Mouse (Mus musculus): ENCODE measurements around the gene Amfr. TPM values are rescaled to one million over a fixed set of nuclear protein-coding genes. Genes with fewer than 3 reads are reported as not detected.
A peak's percentile ranks its signal among the peaks of the same experiment; 100 is the strongest.

The Amfr gene
- polyA plus RNA-seq, 1 experiment from 2014 or later, result 78.3 TPM

GRCm38 (mm10) chr8:94013026-94013612 is 477 bp upstream of the Amfr start:
- H3K4me1 ChIP-seq, result peaks cover 29% of the 10 kb centered on the region

GRCm38 (mm10) chr8:94011076-94012012 is 1.3 kb downstream of the Amfr start:
- Histone ChIP-seq H3K9ac (peak overlapping the region; percentile 99), H3K4me3 (peak overlapping the region; percentile 97), H3K27me3 (replicated peaks) (no peaks in the 10 kb centered on the region), H3K36me3 (no peaks in the 10 kb centered on the region), H3K4me2 (replicated peaks) (peak overlapping the region; percentile 84), H3K4me1 (peaks cover 29% of the 10 kb centered on the region), H3K9me3 (no peaks in the 10 kb centered on the region), H3K27ac (peak overlapping the region; percentile 91)
- 4% methylated on average over 48 of the region's 48 CpGs for WGBS
- no peak for ATAC-seq (ENCODE audit: low FRiP score, low read depth)

More at GRCm38 (mm10) chr8:94013026-94013612, 477 bp upstream of the Amfr start:
- H3K27ac ChIP-seq, result peak overlapping the region; percentile 91
- peak overlapping the region; percentile 99 for H3K9ac ChIP-seq
- no peaks in the 10 kb centered on the region for H3K27me3 ChIP-seq (replicated peaks)
- 46% methylated on average over 7 of the region's 7 CpGs for WGBS
- peak overlapping the region; percentile 84 for H3K4me2 ChIP-seq (replicated peaks)
- ATAC-seq (ENCODE audit: low FRiP score, low read depth), result no peak
- H3K9me3 ChIP-seq, result no peaks in the 10 kb centered on the region
- no peaks in the 10 kb centered on the region for H3K36me3 ChIP-seq
- peak overlapping the region; percentile 97 for H3K4me3 ChIP-seq

- H3K36me3 ChIP-seq, result no peaks in the 10 kb centered on the region
- ATAC-seq (ENCODE audit: low FRiP score, low read depth), result no peak
- H3K4me3 ChIP-seq, result no peak overlapping the region
- WGBS, result 51% methylated on average over 2 of the region's 2 CpGs
- H3K27ac ChIP-seq, result no peak overlapping the region
- peak overlapping the region; percentile 84 for H3K4me2 ChIP-seq (replicated peaks)
- H3K27me3 ChIP-seq (replicated peaks), result no peaks in the 10 kb centered on the region
- H3K4me1 ChIP-seq, result peaks cover 29% of the 10 kb centered on the region
- no peak overlapping the region for H3K9ac ChIP-seq
- H3K9me3 ChIP-seq, result no peaks in the 10 kb centered on the region
Measured at GRCm38 (mm10) chr8:94010101-94010705, 2.4 kb downstream of the Amfr start.

- Histone ChIP-seq H3K36me3 (peaks cover under 1% of the 10 kb centered on the region; the same call in 1 of the 2 replicates), H3K4me2 (replicated peaks) (0 out of 2 replicates have a peak overlapping the region, but pooled peaks have one; percentile 0), H3K4me3 (no peak overlapping the region), H3K27me3 (replicated peaks) (no peaks in the 10 kb centered on the region), H3K4me1 (peaks cover 29% of the 10 kb centered on the region), H3K9me3 (no peaks in the 10 kb centered on the region), H3K27ac (no peak overlapping the region), H3K9ac (no peak overlapping the region)
- WGBS, result 67% methylated on average over 15 of the region's 15 CpGs
- no peak for ATAC-seq (ENCODE audit: low FRiP score, low read depth)
Measured at GRCm38 (mm10) chr8:94009243-94009845, 3.3 kb downstream of the Amfr start.

- H3K27me3 ChIP-seq (replicated peaks), result no peaks in the 10 kb centered on the region
- H3K27ac ChIP-seq, result no peak overlapping the region
- 91% methylated on average over 9 of the region's 9 CpGs for WGBS
- H3K9me3 ChIP-seq, result no peaks in the 10 kb centered on the region
- H3K36me3 ChIP-seq, result peaks cover 21% of the 10 kb centered on the region
- H3K9ac ChIP-seq, result no peak overlapping the region
- H3K4me2 ChIP-seq (replicated peaks), result no peak overlapping the region
- 0 out of 2 replicates have a peak, but pooled peaks cover 5% of the 10 kb centered on the region for H3K4me1 ChIP-seq
- H3K4me3 ChIP-seq, result no peak overlapping the region
- no peak for ATAC-seq (ENCODE audit: low FRiP score, low read depth)
Measured at GRCm38 (mm10) chr8:94004139-94004538, 8.5 kb downstream of the Amfr start.

GRCm38 (mm10) chr8:93998961-93999360 is 13.7 kb downstream of the Amfr start:
- Histone ChIP-seq H3K4me3 (no peak overlapping the region), H3K4me1 (no peaks in the 10 kb centered on the region), H3K4me2 (replicated peaks) (no peak overlapping the region), H3K9ac (no peak overlapping the region), H3K27ac (no peak overlapping the region), H3K36me3 (peaks cover 42% of the 10 kb centered on the region), H3K9me3 (no peaks in the 10 kb centered on the region), H3K27me3 (replicated peaks) (no peaks in the 10 kb centered on the region)
- WGBS, result 84% methylated on average over 2 of the region's 2 CpGs
- no peak for ATAC-seq (ENCODE audit: low FRiP score, low read depth)

GRCm38 (mm10) chr8:93989739-93990138 is 22.9 kb downstream of the Amfr start:
- 97% methylated on average over 4 of the region's 4 CpGs for WGBS
- H3K36me3 ChIP-seq, result peaks cover 43% of the 10 kb centered on the region

GRCm38 (mm10) chr8:93984731-93985130 is 27.9 kb downstream of the Amfr start:
- no peaks in the 10 kb centered on the region for H3K4me1 ChIP-seq
- ATAC-seq (ENCODE audit: low FRiP score, low read depth), result no peak
- no peak overlapping the region for H3K4me2 ChIP-seq (replicated peaks)
- no peak overlapping the region for H3K4me3 ChIP-seq
- WGBS, result 91% methylated on average over 3 of the region's 3 CpGs
- no peak overlapping the region for H3K27ac ChIP-seq
- no peak overlapping the region for H3K9ac ChIP-seq
- H3K27me3 ChIP-seq (replicated peaks), result no peaks in the 10 kb centered on the region
- H3K36me3 ChIP-seq, result peaks cover 69% of the 10 kb centered on the region
- no peaks in the 10 kb centered on the region for H3K9me3 ChIP-seq

More at GRCm38 (mm10) chr8:93989739-93990138, 22.9 kb downstream of the Amfr start:
- Histone ChIP-seq H3K4me3 (no peak overlapping the region), H3K9ac (no peak overlapping the region), H3K4me1 (no peaks in the 10 kb centered on the region), H3K27me3 (replicated peaks) (no peaks in the 10 kb centered on the region), H3K9me3 (0 out of 2 replicates have a peak, but pooled peaks cover 5% of the 10 kb centered on the region), H3K4me2 (replicated peaks) (no peak overlapping the region), H3K27ac (no peak overlapping the region)
- no peak for ATAC-seq (ENCODE audit: low FRiP score, low read depth)

GRCm38 (mm10) chr8:93983827-93984226 is 28.8 kb downstream of the Amfr start:
- no peak overlapping the region for H3K27ac ChIP-seq
- H3K27me3 ChIP-seq (replicated peaks), result no peaks in the 10 kb centered on the region
- no peak overlapping the region for H3K4me2 ChIP-seq (replicated peaks)
- H3K9ac ChIP-seq, result no peak overlapping the region
- 84% methylated on average over 3 of the region's 3 CpGs for WGBS
- H3K4me1 ChIP-seq, result no peaks in the 10 kb centered on the region
- ATAC-seq (ENCODE audit: low FRiP score, low read depth), result no peak
- no peaks in the 10 kb centered on the region for H3K9me3 ChIP-seq
- peaks cover 75% of the 10 kb centered on the region for H3K36me3 ChIP-seq
- no peak overlapping the region for H3K4me3 ChIP-seq

GRCm38 (mm10) chr8:93981679-93982215 is 30.9 kb downstream of the Amfr start:
- peaks cover 78% of the 10 kb centered on the region for H3K36me3 ChIP-seq
- no peak for ATAC-seq (ENCODE audit: low FRiP score, low read depth)

GRCm38 (mm10) chr8:93980141-93980540 is 32.5 kb downstream of the Amfr start:
- no peak for ATAC-seq (ENCODE audit: low FRiP score, low read depth)
- no peaks in the 10 kb centered on the region for H3K9me3 ChIP-seq
- H3K4me2 ChIP-seq (replicated peaks), result no peak overlapping the region
- no peak overlapping the region for H3K27ac ChIP-seq
- H3K36me3 ChIP-seq, result peaks cover 79% of the 10 kb centered on the region
- no peak overlapping the region for H3K4me3 ChIP-seq
- 96% methylated on average over 4 of the region's 4 CpGs for WGBS
- H3K27me3 ChIP-seq (replicated peaks), result no peaks in the 10 kb centered on the region
- H3K4me1 ChIP-seq, result no peaks in the 10 kb centered on the region
- H3K9ac ChIP-seq, result no peak overlapping the region

More at GRCm38 (mm10) chr8:93981679-93982215, 30.9 kb downstream of the Amfr start:
- Histone ChIP-seq H3K9ac (no peak overlapping the region), H3K4me2 (replicated peaks) (no peak overlapping the region), H3K27me3 (replicated peaks) (no peaks in the 10 kb centered on the region), H3K27ac (no peak overlapping the region), H3K9me3 (no peaks in the 10 kb centered on the region), H3K4me1 (no peaks in the 10 kb centered on the region), H3K4me3 (no peak overlapping the region)
- WGBS, result 96% methylated on average over 5 of the region's 5 CpGs

All from neural tube, embryonic 12.5 days (tissue).